Mouse (Mus musculus) ES-Bruce4 (cell line): Measurements from ENCODE around the gene Ankrd52.

Source experiments
- CTCF ChIP-seq: IDR thresholded peaks from one replicate; pipeline ENCODE4 v1.8.1; 2011; ENCODE audit warnings: low read depth, low read length
- EP300 ChIP-seq: IDR thresholded peaks from 2 replicates; pipeline ENCODE4 v1.6.1; 2011; ENCODE audit warnings: low read depth, low read length; ENCODE audit not compliant: insufficient read depth
- POLR2A ChIP-seq: IDR thresholded peaks from one replicate; pipeline ENCODE4 v1.8.1; 2011; ENCODE audit warnings: low read length; ENCODE audit not compliant: insufficient read depth

- TF ChIP-seq CTCF (no peak), POLR2A (no peak), EP300 (no peak)
Observed at GRCm38 (mm10) chr10:128436376-128436775, 59.5 kb downstream of the Ankrd52 start.
